Mouse (Mus musculus): Measurements from ENCODE around the gene Olfr541.
"Not testable (repeated sequence)": the region's sequence is repeated elsewhere in the genome, so short reads cannot be mapped to it uniquely, and the experiment has no call there.

Gene Olfr541

GRCm38 (mm10) chr7:140696967-140697366 is at the start of gene Olfr541:
Gene Olfr541, plus strand, starts transcription at chr7:140697267.
- no peak for DNase-seq (ENCODE audit: low spot score)

GRCm38 (mm10) chr7:140659630-140660029 is 37.4 kb upstream of the Olfr541 start, which contains the start of gene Olfr539:
Gene Olfr539, plus strand, starts transcription at chr7:140659930.
- DNase-seq (ENCODE audit: low spot score): no peak

- not testable (repeated sequence) for DNase-seq (ENCODE audit: low spot score)
These were observed 26.4 kb upstream of the Olfr541 start for GRCm38 (mm10) chr7:140670693-140671092.

GRCm38 (mm10) chr7:140675863-140676262 is 21.2 kb upstream of the Olfr541 start:
- DNase-seq (ENCODE audit: low spot score): no peak

GRCm38 (mm10) chr7:140679591-140679990 is 17.5 kb upstream of the Olfr541 start:
- DNase-seq (ENCODE audit: low spot score): not testable (repeated sequence)

GRCm38 (mm10) chr7:140681651-140682050 is 15.4 kb upstream of the Olfr541 start, which contains the start of gene Olfr45:
Gene Olfr45, plus strand, starts transcription at chr7:140681951.
- no peak for DNase-seq (ENCODE audit: low spot score)

- DNase-seq (ENCODE audit: low spot score): no peak
These were observed 9.3 kb downstream of the Olfr541 start for GRCm38 (mm10) chr7:140706348-140706747.

- DNase-seq (ENCODE audit: low spot score): no peak
These were observed 10.6 kb downstream of the Olfr541 start for GRCm38 (mm10) chr7:140707536-140708284.

GRCm38 (mm10) chr7:140717155-140718055 is 20.3 kb downstream of the Olfr541 start:
- no peak for DNase-seq (ENCODE audit: low spot score)

GRCm38 (mm10) chr7:140721095-140721494 is 24.0 kb downstream of the Olfr541 start:
- no peak for DNase-seq (ENCODE audit: low spot score)

GRCm38 (mm10) chr7:140725558-140725957 is 28.5 kb downstream of the Olfr541 start:
- no peak for DNase-seq (ENCODE audit: low spot score)

GRCm38 (mm10) chr7:140733162-140733561 is 36.1 kb downstream of the Olfr541 start:
- DNase-seq (ENCODE audit: low spot score): no peak

GRCm38 (mm10) chr7:140747402-140747801 is 50.3 kb downstream of the Olfr541 start:
- DNase-seq (ENCODE audit: low spot score): no peak

- DNase-seq (ENCODE audit: low spot score): no peak
These were observed 51.2 kb downstream of the Olfr541 start for GRCm38 (mm10) chr7:140748116-140748826.

GRCm38 (mm10) chr7:140748827-140749160 is 51.7 kb downstream of the Olfr541 start:
- no peak for DNase-seq (ENCODE audit: low spot score)

GRCm38 (mm10) chr7:140754556-140754955 is 57.5 kb downstream of the Olfr541 start:
- no peak for DNase-seq (ENCODE audit: low spot score)
